Mouse (Mus musculus): ENCODE data around the gene Trim27. TPM values are rescaled to one million over a fixed set of nuclear protein-coding genes. Genes with fewer than 3 reads are reported as not detected.

Gene Trim27
- polyA plus RNA-seq, 1 experiment = 63.9 TPM

DNA sequence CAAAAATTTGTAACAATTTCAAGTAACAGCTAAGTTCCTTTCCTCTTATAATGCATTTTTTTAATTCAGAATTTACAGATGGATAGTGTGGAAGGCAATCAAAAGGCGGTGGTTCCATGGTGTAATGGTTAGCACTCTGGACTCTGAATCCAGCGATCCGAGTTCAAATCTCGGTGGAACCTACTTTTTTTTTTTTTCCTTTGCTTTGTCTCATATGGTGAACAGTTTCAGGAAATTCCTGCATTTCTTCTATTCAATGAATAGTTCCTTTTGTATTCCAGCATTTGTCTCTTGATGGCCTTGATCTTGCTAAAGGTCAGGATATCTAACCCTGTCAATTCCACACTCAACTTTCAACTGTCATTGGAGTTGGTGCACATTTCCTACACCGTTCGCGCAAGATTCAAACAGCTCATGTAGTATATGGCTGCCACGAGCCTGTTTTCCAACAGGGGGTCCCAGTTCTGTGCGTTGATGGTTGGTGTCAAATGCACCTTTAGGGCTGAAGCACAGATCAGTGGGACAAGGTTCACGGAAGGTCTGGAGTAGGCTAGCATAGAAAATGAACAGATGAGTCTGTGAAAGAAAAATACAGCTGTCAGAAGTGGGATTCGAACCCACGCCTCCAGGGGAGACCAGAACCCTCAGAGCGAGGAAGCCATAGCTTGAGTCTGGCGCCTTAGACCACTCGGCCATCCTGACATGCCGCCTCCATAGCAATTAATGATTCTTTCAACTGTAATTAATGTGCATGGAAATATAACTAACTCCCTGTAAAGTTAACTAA is 6.8 kb upstream of the Trim27 start:
- TF ChIP-seq CTCF (IDR thresholded peaks at IDR 0.05; ENCODE audit: extremely low read depth, insufficient read depth, insufficient read length, insufficient replicate concordance) (no peak), POLR2A (IDR thresholded peaks at IDR 0.05; ENCODE audit: low read depth, low read length) (no peak)
- 2% methylated on average over 16 of the region's 16 CpGs for WGBS
- no peak overlapping the region; the same call in 1 of the 2 replicates for H3K4me3 ChIP-seq (ENCODE audit: extremely low read depth, insufficient read depth, insufficient read length)
- H3K27ac ChIP-seq (ENCODE audit: insufficient read depth, low read length) = no peak overlapping the region
- peaks cover 2% of the 10 kb centered on the region; the same call in 1 of the 2 replicates for H3K4me1 ChIP-seq (ENCODE audit: control insufficient read depth, insufficient read depth, insufficient read length)
- H3K27me3 ChIP-seq (ENCODE audit: control insufficient read depth, insufficient read depth, low read length) = no peaks in the 10 kb centered on the region
- peak in 1 of 2 experiments; percentile 33 for DNase-seq (ENCODE audit: low read depth in 1 of 2, low spot score in 2 of 2)
- no peaks in the 10 kb centered on the region for H3K36me3 ChIP-seq (ENCODE audit: control insufficient read depth, insufficient read depth, low read length)

DNA sequence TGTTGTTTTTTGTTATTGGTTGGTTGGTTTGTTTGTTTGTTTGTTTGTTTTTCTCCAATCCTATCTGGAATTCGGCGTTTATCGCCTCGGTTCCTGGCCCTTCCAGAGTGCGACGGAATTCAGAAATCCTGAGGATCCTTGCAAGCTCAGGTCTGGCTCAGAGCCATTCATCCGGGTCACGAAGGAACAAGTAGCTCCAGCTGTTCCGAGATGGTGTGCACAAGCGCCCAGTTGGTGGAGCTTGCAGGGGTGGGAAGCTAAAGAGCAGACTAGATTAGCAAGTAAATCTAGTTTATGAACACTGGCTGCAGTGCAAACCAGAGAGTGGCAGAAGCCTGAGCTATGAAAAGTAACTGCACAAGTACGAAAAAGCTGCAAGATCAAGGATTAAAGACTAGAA is 6.2 kb upstream of the Trim27 start:
- Histone ChIP-seq H3K27me3 (ENCODE audit: control insufficient read depth, insufficient read depth, low read length) (no peaks in the 10 kb centered on the region), H3K4me1 (ENCODE audit: control insufficient read depth, insufficient read depth, insufficient read length) (peaks cover 2% of the 10 kb centered on the region; the same call in 1 of the 2 replicates), H3K36me3 (ENCODE audit: control insufficient read depth, insufficient read depth, low read length) (no peaks in the 10 kb centered on the region), H3K27ac (ENCODE audit: insufficient read depth, low read length) (no peak overlapping the region), H3K4me3 (ENCODE audit: extremely low read depth, insufficient read depth, insufficient read length) (no peak overlapping the region)
- TF ChIP-seq POLR2A (IDR thresholded peaks at IDR 0.05; ENCODE audit: low read depth, low read length) (no peak), CTCF (IDR thresholded peaks at IDR 0.05; ENCODE audit: extremely low read depth, insufficient read depth, insufficient read length, insufficient replicate concordance) (no peak)
- 10% methylated on average over 11 of the region's 11 CpGs for WGBS
- no peak for DNase-seq (ENCODE audit: low read depth in 1 of 2, low spot score in 2 of 2)

DNA sequence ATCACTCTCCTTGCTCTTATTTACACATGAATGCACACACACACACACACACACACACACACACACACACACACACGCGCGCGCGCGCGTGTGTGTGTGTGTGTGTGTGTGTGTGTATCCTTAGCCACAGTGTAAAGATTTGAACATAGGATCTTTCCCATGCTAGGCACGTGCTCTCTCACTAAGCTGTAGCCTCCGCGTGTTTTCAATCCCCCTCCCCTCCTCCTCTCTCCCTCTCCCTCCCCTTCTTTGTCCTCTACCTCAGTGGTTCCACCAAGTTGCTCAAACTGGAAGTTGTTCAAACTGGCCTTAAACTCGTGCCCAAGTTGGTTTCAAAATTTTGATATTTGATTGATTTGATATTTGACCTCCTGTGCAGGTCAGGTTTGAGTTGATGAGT is 2.5 kb upstream of the Trim27 start:
- TF ChIP-seq POLR2A (IDR thresholded peaks at IDR 0.05; ENCODE audit: low read depth, low read length) (no peak), CTCF (IDR thresholded peaks at IDR 0.05; ENCODE audit: extremely low read depth, insufficient read depth, insufficient read length, insufficient replicate concordance) (no peak)
- Histone ChIP-seq H3K27ac (ENCODE audit: insufficient read depth, low read length) (no peak overlapping the region), H3K4me1 (ENCODE audit: control insufficient read depth, insufficient read depth, insufficient read length) (no peaks in the 10 kb centered on the region; the same call in 1 of the 2 replicates), H3K27me3 (ENCODE audit: control insufficient read depth, insufficient read depth, low read length) (no peaks in the 10 kb centered on the region), H3K4me3 (ENCODE audit: extremely low read depth, insufficient read depth, insufficient read length) (no peak overlapping the region), H3K36me3 (ENCODE audit: control insufficient read depth, insufficient read depth, low read length) (no peaks in the 10 kb centered on the region)
- DNase-seq (ENCODE audit: low read depth in 1 of 2, low spot score in 2 of 2) = no peak
- 88% methylated on average over 11 of the region's 11 CpGs for WGBS

DNA sequence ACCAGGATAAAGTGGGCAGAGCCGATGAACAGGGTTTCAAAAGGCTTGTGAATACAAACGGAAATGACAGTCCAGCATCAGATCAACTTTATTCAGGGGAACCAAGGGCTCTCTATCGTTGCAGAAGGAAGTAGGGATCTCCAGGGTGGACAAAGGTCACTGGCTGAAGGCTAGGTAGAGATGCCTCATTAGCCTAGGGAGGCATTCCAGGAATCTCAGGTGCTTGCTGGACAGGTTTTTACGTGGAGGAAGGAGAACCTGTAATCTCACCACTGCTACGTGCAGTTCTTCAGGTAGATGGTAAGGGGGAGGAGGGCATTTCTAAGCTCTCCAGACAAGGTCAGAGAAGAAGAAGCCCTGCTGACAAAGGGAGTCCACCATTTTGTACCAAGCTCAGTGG is 1.6 kb upstream of the Trim27 start:
- Histone ChIP-seq H3K4me1 (ENCODE audit: control insufficient read depth, insufficient read depth, insufficient read length) (no peaks in the 10 kb centered on the region; the same call in 1 of the 2 replicates), H3K4me3 (ENCODE audit: extremely low read depth, insufficient read depth, insufficient read length) (no peak overlapping the region), H3K36me3 (ENCODE audit: control insufficient read depth, insufficient read depth, low read length) (peaks cover 4% of the 10 kb centered on the region; the same call in 1 of the 2 replicates), H3K27me3 (ENCODE audit: control insufficient read depth, insufficient read depth, low read length) (no peaks in the 10 kb centered on the region), H3K27ac (ENCODE audit: insufficient read depth, low read length) (no peak overlapping the region)
- 81% methylated on average over 5 of the region's 5 CpGs for WGBS
- TF ChIP-seq CTCF (IDR thresholded peaks at IDR 0.05; ENCODE audit: extremely low read depth, insufficient read depth, insufficient read length, insufficient replicate concordance) (no peak), POLR2A (IDR thresholded peaks at IDR 0.05; ENCODE audit: low read depth, low read length) (no peak)
- DNase-seq (ENCODE audit: low read depth in 1 of 2, low spot score in 2 of 2) = no peak

DNA sequence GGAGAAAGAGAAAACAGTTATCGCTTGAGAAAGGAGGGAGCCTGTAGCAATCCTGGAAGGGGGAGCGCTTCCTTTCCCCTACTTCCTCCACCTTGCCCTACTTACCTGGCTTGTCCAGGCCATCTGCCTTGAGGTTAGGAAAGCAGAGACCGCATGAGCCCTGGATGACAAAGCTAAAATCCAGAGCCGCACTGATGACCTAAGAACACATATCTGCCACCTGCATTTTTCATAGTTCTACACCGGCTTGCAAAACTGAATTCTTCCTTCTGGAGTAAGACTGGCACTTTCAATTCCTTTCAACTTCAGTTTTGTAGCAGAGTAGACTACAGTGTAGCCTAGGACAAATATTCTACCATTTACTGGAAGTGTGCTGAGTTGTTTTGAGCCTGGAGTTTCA is 881 bp upstream of the Trim27 start:
- Histone ChIP-seq H3K4me1 (ENCODE audit: control insufficient read depth, insufficient read depth, insufficient read length) (no peaks in the 10 kb centered on the region; the same call in 1 of the 2 replicates), H3K27ac (ENCODE audit: insufficient read depth, low read length) (no peak overlapping the region), H3K4me3 (ENCODE audit: extremely low read depth, insufficient read depth, insufficient read length) (no peak overlapping the region), H3K27me3 (ENCODE audit: control insufficient read depth, insufficient read depth, low read length) (no peaks in the 10 kb centered on the region), H3K36me3 (ENCODE audit: control insufficient read depth, insufficient read depth, low read length) (peaks cover 6% of the 10 kb centered on the region)
- no peak for TF ChIP-seq POLR2A (IDR thresholded peaks at IDR 0.05; ENCODE audit: low read depth, low read length)
- no peak for TF ChIP-seq CTCF (IDR thresholded peaks at IDR 0.05; ENCODE audit: extremely low read depth, insufficient read depth, insufficient read length, insufficient replicate concordance)
- DNase-seq (ENCODE audit: low read depth in 1 of 2, low spot score in 2 of 2) = no peak
- 66% methylated on average over 5 of the region's 5 CpGs for WGBS

DNA sequence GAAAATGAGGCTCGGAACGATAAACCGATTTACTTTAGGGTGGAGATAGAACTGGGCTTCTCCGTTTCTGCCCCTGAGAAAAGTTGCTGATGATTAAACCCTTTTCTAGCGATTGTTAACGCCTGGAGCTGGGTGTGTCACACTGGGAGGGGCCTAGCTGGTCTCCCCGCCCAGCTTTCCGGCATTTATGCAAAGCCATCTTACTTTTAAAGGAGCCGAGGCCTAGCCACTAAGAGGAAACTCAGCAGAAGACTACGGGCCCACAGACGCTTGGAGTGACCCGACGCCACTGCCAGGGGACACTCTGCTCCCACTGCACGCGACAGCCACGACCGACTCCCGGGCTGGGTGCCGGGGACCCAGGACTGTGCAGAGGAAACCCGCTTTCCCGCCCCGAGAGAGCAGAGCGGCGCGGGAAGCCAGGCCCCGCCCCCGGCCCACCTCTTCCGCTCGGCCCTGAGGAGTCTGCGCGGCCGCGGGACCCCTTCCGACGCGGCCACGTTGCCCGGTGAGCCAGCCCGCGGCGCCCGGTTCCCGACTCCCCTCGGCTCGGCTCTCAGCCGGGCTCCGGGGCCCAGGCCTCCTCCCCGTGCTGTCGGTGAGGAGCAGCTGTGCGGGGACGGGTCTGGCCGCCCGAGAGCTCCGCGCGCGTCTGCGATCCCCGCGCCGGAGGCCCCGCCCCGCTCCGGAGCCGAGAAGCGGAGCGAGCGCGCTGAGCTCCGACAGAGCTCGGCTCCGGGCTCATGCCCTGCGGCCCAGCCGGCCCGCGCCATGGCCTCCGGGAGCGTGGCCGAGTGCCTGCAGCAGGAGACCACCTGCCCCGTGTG is 692 bp downstream of the Trim27 start:
- no peaks in the 10 kb centered on the region; the same call in 1 of the 2 replicates for H3K4me1 ChIP-seq (ENCODE audit: control insufficient read depth, insufficient read depth, insufficient read length)
- peak overlapping the region; percentile 88 for H3K4me3 ChIP-seq (ENCODE audit: extremely low read depth, insufficient read depth, insufficient read length)
- H3K36me3 ChIP-seq (ENCODE audit: control insufficient read depth, insufficient read depth, low read length) = peaks cover 13% of the 10 kb centered on the region
- WGBS = under 1% methylated on average over 75 of the region's 80 CpGs
- peak; percentile 11 for TF ChIP-seq POLR2A (IDR thresholded peaks at IDR 0.05; ENCODE audit: low read depth, low read length)
- TF ChIP-seq CTCF (IDR thresholded peaks at IDR 0.05; ENCODE audit: extremely low read depth, insufficient read depth, insufficient read length, insufficient replicate concordance) = no peak
- peak; percentile 79 to 87 for DNase-seq (ENCODE audit: low read depth in 1 of 2, low spot score in 2 of 2)
- peak overlapping the region; percentile 98 for H3K27ac ChIP-seq (ENCODE audit: insufficient read depth, low read length)
- no peaks in the 10 kb centered on the region for H3K27me3 ChIP-seq (ENCODE audit: control insufficient read depth, insufficient read depth, low read length)
